Mouse (Mus musculus): ENCODE measurements around the gene Snap91. TPM values are rescaled to one million over a fixed set of nuclear protein-coding genes. Genes with fewer than 3 reads are reported as not detected.

Snap91 gene
- polyA plus RNA-seq, 1 experiment from 2014 or later = 184 TPM

DNA sequence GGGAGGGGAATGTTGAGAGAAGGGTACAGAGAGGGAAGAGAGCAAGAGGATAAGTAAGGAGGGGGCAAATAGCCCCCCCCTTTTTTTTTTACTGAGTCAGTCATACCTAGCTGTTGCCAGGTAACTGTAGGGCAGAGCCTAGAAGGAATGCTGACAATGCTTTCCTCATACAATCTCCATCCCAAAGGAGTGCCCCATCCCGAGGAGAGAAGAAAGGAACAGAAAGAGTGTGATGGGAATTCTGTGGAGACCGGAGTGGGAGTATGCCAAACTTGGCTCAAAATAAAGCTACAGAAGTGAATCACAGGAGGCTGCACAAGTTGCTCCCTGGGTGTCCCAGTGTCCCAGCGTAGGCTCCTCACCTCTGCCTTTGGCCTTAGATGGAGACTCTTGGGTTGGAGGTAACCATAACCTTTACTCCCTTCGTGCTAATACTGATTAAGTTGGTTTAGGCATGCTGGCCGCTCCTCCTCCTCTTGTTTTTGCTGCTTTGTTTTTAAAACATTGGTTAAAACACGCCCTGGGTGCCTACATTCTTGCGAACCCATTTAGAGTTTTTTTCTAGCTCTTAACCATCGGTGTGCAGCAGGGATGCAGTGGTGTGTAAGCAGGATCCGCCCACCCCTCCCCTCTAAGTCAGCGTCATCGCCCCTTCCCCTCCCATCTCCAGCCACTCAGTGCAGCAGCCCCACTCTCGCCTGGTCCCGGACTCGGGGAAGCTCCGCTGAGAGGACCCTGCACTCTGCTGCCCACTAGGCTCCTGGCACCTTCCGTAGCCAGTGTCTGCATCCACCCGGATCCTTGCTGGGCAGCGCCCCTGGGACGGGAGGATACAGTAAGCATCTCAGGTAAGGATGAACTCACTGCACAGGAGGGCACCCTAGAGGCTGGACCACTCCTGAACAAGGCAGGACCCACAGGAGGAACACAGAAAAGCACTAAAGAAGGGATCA, 137.2 kb downstream of the Snap91 start, which contains the start of gene Prss35:
Gene Prss35, plus strand, starts transcription at position 691 of the 953 bp plus-strand sequence.
- peak; percentile 88 for ATAC-seq
- Histone ChIP-seq H3K9ac (ENCODE audit: low read depth, low read length) (peak within 1 kb of the TSS; percentile 67), H3K4me1 (ENCODE audit: control insufficient read depth, insufficient read depth, low read length) (peaks cover 10% of the 10 kb centered on the region), H3K27ac (ENCODE audit: low read length) (no peak within 1 kb of the TSS), H3K4me3 (ENCODE audit: low read depth, low read length) (peak within 1 kb of the TSS; percentile 41), H3K27me3 (ENCODE audit: control insufficient read depth, insufficient read depth, low read depth, low read length) (no peaks in the 10 kb centered on the region; the same call in none of the 2 replicates), H3K36me3 (ENCODE audit: control insufficient read depth, insufficient read depth, low read length) (no peaks in the 10 kb centered on the region), H3K4me2 (ENCODE audit: low read length) (peak within 1 kb of the TSS; percentile 75), H3K9me3 (replicated peaks; ENCODE audit: control insufficient read depth, low read length, poor library complexity, severe bottlenecking) (no peaks in the 10 kb centered on the region)
- WGBS = 1% methylated on average over 19 of the region's 19 CpGs

DNA sequence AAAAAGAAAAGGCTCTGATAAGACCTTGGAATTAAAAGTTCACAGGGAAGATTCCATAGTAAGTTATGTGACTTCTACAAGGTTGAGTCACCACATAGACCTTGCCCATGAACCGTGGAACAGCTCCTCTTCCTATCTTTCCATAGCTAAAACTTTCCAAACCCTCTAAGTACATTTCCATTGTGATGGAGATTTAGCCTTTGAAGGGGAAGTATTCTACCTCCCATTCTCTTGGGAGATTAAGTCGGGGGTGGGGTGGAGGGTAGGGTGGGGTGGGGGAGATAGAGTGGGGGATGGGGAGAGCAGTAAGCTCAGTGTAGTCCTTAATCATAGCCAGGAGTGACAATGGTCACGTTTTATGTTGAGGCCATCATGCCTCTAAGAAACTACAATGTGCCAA, 140.5 kb downstream of the Snap91 start:
- Histone ChIP-seq H3K27ac (ENCODE audit: low read length) (no peak overlapping the region), H3K9ac (ENCODE audit: low read depth, low read length) (no peak overlapping the region), H3K9me3 (replicated peaks; ENCODE audit: control insufficient read depth, low read length, poor library complexity, severe bottlenecking) (no peaks in the 10 kb centered on the region), H3K4me1 (ENCODE audit: control insufficient read depth, insufficient read depth, low read length) (peaks cover 10% of the 10 kb centered on the region), H3K36me3 (ENCODE audit: control insufficient read depth, insufficient read depth, low read length) (no peaks in the 10 kb centered on the region), H3K27me3 (ENCODE audit: control insufficient read depth, insufficient read depth, low read depth, low read length) (no peaks in the 10 kb centered on the region; the same call in none of the 2 replicates), H3K4me3 (ENCODE audit: low read depth, low read length) (no peak overlapping the region), H3K4me2 (ENCODE audit: low read length) (no peak overlapping the region)
- WGBS = 5% methylated on average over 3 of the region's 3 CpGs
- ATAC-seq = no peak

DNA sequence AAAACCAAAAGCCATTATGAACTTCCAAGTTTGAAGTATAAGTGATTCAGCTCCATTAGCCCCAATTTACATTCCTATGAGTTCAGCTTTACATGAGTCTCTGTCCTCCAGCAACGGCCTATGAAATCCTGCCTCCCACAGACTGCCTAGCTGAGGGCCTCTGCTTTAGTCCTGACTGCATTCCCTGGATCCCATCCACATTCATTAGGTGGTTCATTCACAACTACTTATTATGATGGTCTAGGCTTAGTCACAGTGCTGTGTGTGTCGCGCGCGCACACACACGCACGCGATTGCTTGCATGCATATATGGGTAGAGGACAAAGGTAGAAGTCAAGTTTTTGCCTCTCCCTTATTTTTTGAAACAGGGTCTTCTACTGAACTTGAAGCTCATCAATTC, 141.7 kb downstream of the Snap91 start:
- Histone ChIP-seq H3K36me3 (ENCODE audit: control insufficient read depth, insufficient read depth, low read length) (no peaks in the 10 kb centered on the region), H3K4me2 (ENCODE audit: low read length) (no peak overlapping the region), H3K4me3 (ENCODE audit: low read depth, low read length) (no peak overlapping the region), H3K9me3 (replicated peaks; ENCODE audit: control insufficient read depth, low read length, poor library complexity, severe bottlenecking) (no peaks in the 10 kb centered on the region), H3K9ac (ENCODE audit: low read depth, low read length) (no peak overlapping the region), H3K27ac (ENCODE audit: low read length) (no peak overlapping the region), H3K4me1 (ENCODE audit: control insufficient read depth, insufficient read depth, low read length) (peaks cover 8% of the 10 kb centered on the region), H3K27me3 (ENCODE audit: control insufficient read depth, insufficient read depth, low read depth, low read length) (no peaks in the 10 kb centered on the region)
- ATAC-seq = no peak
- 93% methylated on average over 8 of the region's 8 CpGs for WGBS

DNA sequence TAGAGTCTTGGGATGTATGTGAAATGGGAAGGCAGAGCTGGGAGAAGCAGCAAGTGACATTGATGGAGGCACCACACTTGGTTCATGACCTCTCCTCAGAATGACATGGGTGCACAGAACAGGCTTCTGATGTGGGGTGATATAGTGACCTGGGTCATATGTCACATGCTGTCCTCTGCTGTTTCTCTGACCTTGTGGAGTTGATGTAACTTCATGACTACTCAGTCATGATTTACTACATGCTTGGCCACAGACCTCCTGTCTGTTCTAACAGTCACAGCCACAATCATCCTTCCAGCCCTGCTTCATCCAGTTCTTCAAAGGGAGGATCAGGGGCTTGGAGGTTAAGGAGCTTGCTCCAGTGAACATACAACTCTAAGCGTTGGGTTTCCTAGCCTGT, 142.4 kb downstream of the Snap91 start:
- Histone ChIP-seq H3K27me3 (ENCODE audit: control insufficient read depth, insufficient read depth, low read depth, low read length) (no peaks in the 10 kb centered on the region), H3K9me3 (replicated peaks; ENCODE audit: control insufficient read depth, low read length, poor library complexity, severe bottlenecking) (no peaks in the 10 kb centered on the region), H3K9ac (ENCODE audit: low read depth, low read length) (no peak overlapping the region), H3K36me3 (ENCODE audit: control insufficient read depth, insufficient read depth, low read length) (no peaks in the 10 kb centered on the region), H3K4me1 (ENCODE audit: control insufficient read depth, insufficient read depth, low read length) (peaks cover 4% of the 10 kb centered on the region), H3K27ac (ENCODE audit: low read length) (no peak overlapping the region), H3K4me2 (ENCODE audit: low read length) (no peak overlapping the region), H3K4me3 (ENCODE audit: low read depth, low read length) (no peak overlapping the region)
- 74% methylated on average over 1 of the region's 1 CpGs for WGBS
- ATAC-seq = no peak

DNA sequence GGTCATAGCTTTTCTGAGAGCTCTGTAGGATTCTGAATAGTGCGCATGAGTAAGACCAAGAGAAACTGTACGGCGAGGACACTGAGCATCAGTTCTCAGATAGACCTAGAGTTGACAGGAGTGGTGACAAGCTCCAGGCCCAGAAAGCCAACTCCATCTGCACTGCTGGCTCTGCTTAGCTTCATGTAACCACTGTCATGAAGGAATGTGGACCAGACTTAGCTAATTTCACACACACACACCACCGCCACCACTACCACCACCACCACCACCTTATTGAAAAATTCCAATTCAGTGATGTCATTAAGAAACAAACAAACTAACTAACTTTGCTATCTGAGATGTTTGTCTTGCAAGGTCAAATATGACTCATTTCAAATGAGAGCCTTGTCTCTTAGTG, 143.5 kb downstream of the Snap91 start:
- ATAC-seq = no peak
- Histone ChIP-seq H3K9me3 (replicated peaks; ENCODE audit: control insufficient read depth, low read length, poor library complexity, severe bottlenecking) (no peaks in the 10 kb centered on the region), H3K9ac (ENCODE audit: low read depth, low read length) (no peak overlapping the region), H3K4me1 (ENCODE audit: control insufficient read depth, insufficient read depth, low read length) (no peaks in the 10 kb centered on the region), H3K27me3 (ENCODE audit: control insufficient read depth, insufficient read depth, low read depth, low read length) (no peaks in the 10 kb centered on the region), H3K4me3 (ENCODE audit: low read depth, low read length) (no peak overlapping the region), H3K4me2 (ENCODE audit: low read length) (no peak overlapping the region), H3K36me3 (ENCODE audit: control insufficient read depth, insufficient read depth, low read length) (no peaks in the 10 kb centered on the region), H3K27ac (ENCODE audit: low read length) (no peak overlapping the region)
- WGBS = 93% methylated on average over 4 of the region's 4 CpGs

DNA sequence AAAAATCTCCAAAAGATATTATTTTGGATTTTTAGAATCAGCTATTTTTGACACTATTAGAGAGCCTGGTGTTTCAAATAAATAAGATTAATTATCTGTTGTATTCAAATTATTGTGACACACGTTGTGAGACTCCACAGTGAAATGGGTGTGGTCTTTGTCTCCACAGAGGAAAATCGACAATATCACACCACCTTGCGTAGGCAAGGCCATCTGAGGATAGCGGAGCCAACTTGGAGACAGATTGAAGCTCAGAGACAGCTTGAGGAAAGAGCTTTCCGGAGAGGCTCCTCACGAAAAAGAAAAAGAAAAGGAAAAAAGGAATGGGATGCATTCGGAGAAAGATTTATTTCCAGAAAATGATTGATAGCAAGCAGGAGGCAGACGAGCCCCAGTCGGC, 145.7 kb downstream of the Snap91 start:
- no peak for ATAC-seq
- Histone ChIP-seq H3K27ac (ENCODE audit: low read length) (no peak overlapping the region), H3K9me3 (replicated peaks; ENCODE audit: control insufficient read depth, low read length, poor library complexity, severe bottlenecking) (no peaks in the 10 kb centered on the region), H3K9ac (ENCODE audit: low read depth, low read length) (no peak overlapping the region), H3K27me3 (ENCODE audit: control insufficient read depth, insufficient read depth, low read depth, low read length) (no peaks in the 10 kb centered on the region), H3K36me3 (ENCODE audit: control insufficient read depth, insufficient read depth, low read length) (no peaks in the 10 kb centered on the region), H3K4me2 (ENCODE audit: low read length) (no peak overlapping the region), H3K4me3 (ENCODE audit: low read depth, low read length) (no peak overlapping the region), H3K4me1 (ENCODE audit: control insufficient read depth, insufficient read depth, low read length) (no peaks in the 10 kb centered on the region)
- WGBS = 81% methylated on average over 9 of the region's 9 CpGs

DNA sequence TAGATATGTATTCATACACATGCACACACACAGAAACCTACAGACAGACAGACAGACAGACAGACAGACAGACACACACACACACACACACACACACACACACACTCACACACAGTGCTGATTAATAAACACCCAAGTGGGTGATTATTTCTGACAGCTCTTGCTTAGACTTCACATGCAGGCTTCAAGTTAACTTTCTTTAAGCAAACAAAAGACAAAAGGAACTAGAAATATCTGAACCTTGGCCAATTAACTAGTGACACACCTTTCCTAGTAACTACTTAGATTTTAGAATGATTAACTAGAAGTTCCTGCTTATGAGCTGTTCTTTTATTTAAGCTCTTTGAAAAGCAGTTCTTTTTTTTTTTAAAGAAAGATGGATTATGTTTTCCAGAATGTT, 146.1 kb downstream of the Snap91 start:
- H3K36me3 ChIP-seq (ENCODE audit: control insufficient read depth, insufficient read depth, low read length) = no peaks in the 10 kb centered on the region
- H3K4me2 ChIP-seq (ENCODE audit: low read length) = no peak overlapping the region
- no peak overlapping the region for H3K4me3 ChIP-seq (ENCODE audit: low read depth, low read length)
- ATAC-seq = no peak
- no peaks in the 10 kb centered on the region for H3K4me1 ChIP-seq (ENCODE audit: control insufficient read depth, insufficient read depth, low read length)
- no peaks in the 10 kb centered on the region for H3K9me3 ChIP-seq (replicated peaks; ENCODE audit: control insufficient read depth, low read length, poor library complexity, severe bottlenecking)
- no peaks in the 10 kb centered on the region for H3K27me3 ChIP-seq (ENCODE audit: control insufficient read depth, insufficient read depth, low read depth, low read length)
- no peak overlapping the region for H3K9ac ChIP-seq (ENCODE audit: low read depth, low read length)
- no peak overlapping the region for H3K27ac ChIP-seq (ENCODE audit: low read length)

DNA sequence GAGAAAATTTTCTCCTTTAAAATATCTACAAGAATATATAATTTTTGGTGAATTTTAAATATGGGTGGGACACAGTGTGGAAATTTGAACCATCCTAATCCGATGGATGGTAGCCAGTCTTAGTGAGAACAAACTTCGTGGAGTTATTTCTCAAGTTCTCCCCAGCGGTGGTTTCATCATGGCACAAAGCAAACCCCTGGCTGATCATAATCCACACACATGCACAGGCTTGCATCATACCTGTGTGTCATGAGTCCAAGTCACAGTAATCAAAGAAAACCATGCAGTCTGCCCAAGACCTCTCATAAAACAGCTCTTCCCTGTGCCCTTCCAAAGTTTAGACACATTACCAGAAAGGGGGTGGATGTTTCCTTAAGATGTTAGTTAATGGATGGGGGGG, 150.6 kb downstream of the Snap91 start:
- no peaks in the 10 kb centered on the region for H3K27me3 ChIP-seq (ENCODE audit: control insufficient read depth, insufficient read depth, low read depth, low read length)
- H3K4me3 ChIP-seq (ENCODE audit: low read depth, low read length) = no peak overlapping the region
- 95% methylated on average over 3 of the region's 3 CpGs for WGBS
- ATAC-seq = no peak
- no peak overlapping the region for H3K9ac ChIP-seq (ENCODE audit: low read depth, low read length)
- H3K4me2 ChIP-seq (ENCODE audit: low read length) = no peak overlapping the region
- H3K9me3 ChIP-seq (replicated peaks; ENCODE audit: control insufficient read depth, low read length, poor library complexity, severe bottlenecking) = no peaks in the 10 kb centered on the region
- no peak overlapping the region for H3K27ac ChIP-seq (ENCODE audit: low read length)
- peaks cover 2% of the 10 kb centered on the region; the same call in 1 of the 2 replicates for H3K4me1 ChIP-seq (ENCODE audit: control insufficient read depth, insufficient read depth, low read length)
- no peaks in the 10 kb centered on the region for H3K36me3 ChIP-seq (ENCODE audit: control insufficient read depth, insufficient read depth, low read length)

DNA sequence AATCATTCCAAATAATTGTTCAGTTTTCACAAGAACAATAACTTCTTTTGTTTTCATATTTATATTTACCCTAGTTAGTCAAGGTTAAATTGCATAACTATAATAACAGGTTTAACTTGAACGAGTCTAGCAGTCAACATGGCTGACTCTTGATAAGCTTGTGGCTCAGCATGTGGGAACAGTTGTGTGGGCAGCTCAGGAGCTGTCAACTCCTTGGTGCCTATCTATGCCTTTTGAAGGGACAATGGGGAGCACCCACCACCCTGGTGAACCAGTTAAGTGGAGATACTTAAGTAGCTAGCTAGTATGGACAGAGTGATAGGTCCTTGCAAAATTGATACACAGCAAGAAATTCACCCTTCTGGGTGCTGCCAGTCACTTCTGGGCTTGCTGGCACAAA, 151.4 kb downstream of the Snap91 start:
- H3K4me2 ChIP-seq (ENCODE audit: low read length) = no peak overlapping the region
- no peaks in the 10 kb centered on the region for H3K9me3 ChIP-seq (replicated peaks; ENCODE audit: control insufficient read depth, low read length, poor library complexity, severe bottlenecking)
- H3K4me1 ChIP-seq (ENCODE audit: control insufficient read depth, insufficient read depth, low read length) = peaks cover 2% of the 10 kb centered on the region; the same call in 1 of the 2 replicates
- WGBS = 70% methylated on average over 1 of the region's 1 CpGs
- no peak for ATAC-seq
- no peak overlapping the region for H3K9ac ChIP-seq (ENCODE audit: low read depth, low read length)
- no peak overlapping the region for H3K27ac ChIP-seq (ENCODE audit: low read length)
- H3K4me3 ChIP-seq (ENCODE audit: low read depth, low read length) = no peak overlapping the region
- no peaks in the 10 kb centered on the region for H3K36me3 ChIP-seq (ENCODE audit: control insufficient read depth, insufficient read depth, low read length)
- H3K27me3 ChIP-seq (ENCODE audit: control insufficient read depth, insufficient read depth, low read depth, low read length) = no peaks in the 10 kb centered on the region
